Mouse (Mus musculus) CH12.LX (cell line): ENCODE data around the gene Spred1.

Source experiments
- E2F4 ChIP-seq: IDR thresholded peaks from 2 replicates; pipeline ENCODE4 v1.6.1; 2011; ENCODE audit warnings: low read depth, low read length, improper control_type of control experiment; ENCODE audit not compliant: insufficient replicate concordance
- NRF1 ChIP-seq: IDR thresholded peaks from 2 replicates; pipeline ENCODE4 v1.6.1; 2014; ENCODE audit warnings: low read depth, mild to moderate bottlenecking, inconsistent platforms, low read length, improper control_type of control experiment, moderate library complexity
- USF1 ChIP-seq: IDR thresholded peaks from 2 replicates; pipeline ENCODE4 v1.6.1; 2014; ENCODE audit warnings: low read depth, mild to moderate bottlenecking, inconsistent platforms, low read length, improper control_type of control experiment
- USF2 ChIP-seq: conservative IDR thresholded peaks from 2 replicates; pipeline ENCODE4 v1.6.1; 2011; ENCODE audit warnings: low read depth, low read length, improper control_type of control experiment
- ZC3H11A ChIP-seq: IDR thresholded peaks from 2 replicates; pipeline ENCODE4 v1.6.1; 2012; ENCODE audit warnings: low read depth, mild to moderate bottlenecking, inconsistent platforms, low read length, improper control_type of control experiment

GRCm38 (mm10) chr2:117122701-117123337 lies 1.6 kb downstream of the Spred1 start:
- TF ChIP-seq NRF1 (no peak), USF2 (peak; percentile 88), USF1 (peak; percentile 88), E2F4 (no peak), ZC3H11A (no peak)
